Mouse (Mus musculus) embryonic facial prominence, embryonic 15.5 days (tissue): ENCODE data around the gene Fam126b. TPM values are rescaled to one million over a fixed set of nuclear protein-coding genes. Genes with fewer than 3 reads are reported as not detected.
"Not testable (repeated sequence)": the region's sequence is repeated elsewhere in the genome, so short reads cannot be mapped to it uniquely, and the experiment has no call there.

ENCODE experiments used
- ATAC-seq: fragments of 200-750 bp; cut with Nextera tagmentation; 2 replicates; pipeline ENCODE4 v1.8.0; 2017; ENCODE audit warnings: low read depth, moderate TSS enrichment; ENCODE audit not compliant: insufficient number of reproducible peaks, low FRiP score, low TSS enrichment
- H3K27ac ChIP-seq: fragments of 300-500 bp; sonication (generic); replicated peaks from 2 replicates; pipeline ENCODE4 v1.5.1; 2015; ENCODE audit warnings: mild to moderate bottlenecking, inconsistent platforms
- H3K27me3 ChIP-seq: fragments of 300-500 bp; sonication (generic); 2 replicates; pipeline ENCODE4 v1.6.1; 2015; ENCODE audit warnings: inconsistent platforms
- H3K36me3 ChIP-seq: fragments of 300-500 bp; sonication (generic); 2 replicates; pipeline ENCODE4 v1.6.1; 2015; ENCODE audit warnings: mild to moderate bottlenecking, inconsistent platforms
- H3K4me1 ChIP-seq: fragments of 300-500 bp; sonication (generic); 2 replicates; pipeline ENCODE4 v1.6.1; 2015; ENCODE audit warnings: inconsistent platforms
- H3K4me2 ChIP-seq: fragments of 300-500 bp; sonication (generic); replicated peaks from 2 replicates; pipeline ENCODE4 v1.6.1; 2015; ENCODE audit warnings: mild to moderate bottlenecking, inconsistent platforms
- H3K4me3 ChIP-seq: fragments of 300-500 bp; sonication (generic); replicated peaks from 2 replicates; pipeline ENCODE4 v1.5.1; 2015; ENCODE audit warnings: mild to moderate bottlenecking, inconsistent platforms
- H3K9ac ChIP-seq: fragments of 300-500 bp; sonication (generic); 2 replicates; pipeline ENCODE4 v1.6.1; 2015; ENCODE audit warnings: inconsistent platforms
- H3K9me3 ChIP-seq: fragments of 300-500 bp; sonication (generic); replicated peaks from 2 replicates; pipeline ENCODE4 v1.6.1; 2016; ENCODE audit warnings: inconsistent platforms
- WGBS: fragments of 180-500 bp; shearing (Covaris S2); methylation state at CpG from one replicate; pipeline ENCODE4 v1.1.7; 2015; 5-methylcytosine and 5-hydroxymethylcytosine counted together
- polyA plus RNA-seq: library from polyadenylated mRNA; unstranded; fragments of >200 nt; fragmentation: Nextera tagmentation; extraction: Ambion mirVana; gene quantifications from 2 replicates; pipeline ENCODE4 v1.2.1, GENCODE M21; 2015

Gene Fam126b
- polyA plus RNA-seq, 1 experiment from 2014 or later, result 9.0 TPM

- no peaks in the 10 kb centered on the region for H3K9me3 ChIP-seq
- H3K27ac ChIP-seq, result no peak overlapping the region
- no peak overlapping the region for H3K4me3 ChIP-seq
- no peak for ATAC-seq
- no peak overlapping the region for H3K9ac ChIP-seq
- no peaks in the 10 kb centered on the region for H3K36me3 ChIP-seq
- WGBS, result 43% methylated on average over 1 of the region's 1 CpGs
- no peaks in the 10 kb centered on the region for H3K27me3 ChIP-seq
- no peaks in the 10 kb centered on the region for H3K4me1 ChIP-seq
- no peak overlapping the region for H3K4me2 ChIP-seq
These were observed 24.5 kb upstream of the Fam126b start for GRCm38 (mm10) chr1:58610611-58611010.

GRCm38 (mm10) chr1:58610166-58610565 is 24.0 kb upstream of the Fam126b start:
- Histone ChIP-seq H3K9me3 (no peaks in the 10 kb centered on the region), H3K9ac (no peak overlapping the region), H3K4me2 (no peak overlapping the region), H3K27me3 (no peaks in the 10 kb centered on the region), H3K4me1 (no peaks in the 10 kb centered on the region), H3K4me3 (no peak overlapping the region), H3K27ac (no peak overlapping the region), H3K36me3 (no peaks in the 10 kb centered on the region)
- 74% methylated on average over 1 of the region's 1 CpGs for WGBS
- ATAC-seq, result no peak

- H3K4me1 ChIP-seq, H3K4me3 ChIP-seq, H3K4me2 ChIP-seq, H3K9ac ChIP-seq, ATAC-seq, H3K9me3 ChIP-seq, H3K27me3 ChIP-seq, H3K36me3 ChIP-seq, H3K27ac ChIP-seq: not testable (repeated sequence)
- WGBS, result 86% methylated on average over 5 of the region's 5 CpGs
These were observed 23.5 kb upstream of the Fam126b start for GRCm38 (mm10) chr1:58609591-58609990.

- Histone ChIP-seq H3K4me1 (no peaks in the 10 kb centered on the region), H3K9me3 (no peaks in the 10 kb centered on the region), H3K9ac (no peak overlapping the region), H3K36me3 (no peaks in the 10 kb centered on the region), H3K27me3 (no peaks in the 10 kb centered on the region), H3K27ac (no peak overlapping the region), H3K4me3 (no peak overlapping the region), H3K4me2 (no peak overlapping the region)
- no peak for ATAC-seq
- 67% methylated on average over 4 of the region's 4 CpGs for WGBS
These were observed 17.6 kb upstream of the Fam126b start for GRCm38 (mm10) chr1:58603738-58604137.

- H3K27ac ChIP-seq, result no peak overlapping the region
- H3K9ac ChIP-seq, result no peak overlapping the region
- H3K4me1 ChIP-seq, result no peaks in the 10 kb centered on the region
- no peak overlapping the region for H3K4me3 ChIP-seq
- no peaks in the 10 kb centered on the region for H3K9me3 ChIP-seq
- WGBS, result 77% methylated on average over 4 of the region's 4 CpGs
- no peaks in the 10 kb centered on the region for H3K27me3 ChIP-seq
- H3K4me2 ChIP-seq, result no peak overlapping the region
- ATAC-seq, result no peak
- no peaks in the 10 kb centered on the region for H3K36me3 ChIP-seq
These were observed 16.6 kb upstream of the Fam126b start for GRCm38 (mm10) chr1:58602681-58603080.

GRCm38 (mm10) chr1:58587491-58587890 is 1.4 kb upstream of the Fam126b start:
- Histone ChIP-seq H3K36me3 (0 out of 2 replicates have a peak, but pooled peaks cover 3% of the 10 kb centered on the region), H3K4me1 (peaks cover 11% of the 10 kb centered on the region; the same call in 1 of the 2 replicates), H3K9me3 (no peaks in the 10 kb centered on the region), H3K27ac (no peak overlapping the region), H3K27me3 (no peaks in the 10 kb centered on the region), H3K4me3 (peak overlapping the region; percentile 85), H3K4me2 (peak overlapping the region; percentile 62), H3K9ac (no peak overlapping the region)
- no peak for ATAC-seq
- WGBS, result 73% methylated on average over 1 of the region's 1 CpGs

- H3K36me3 ChIP-seq, result no peaks in the 10 kb centered on the region
- H3K4me1 ChIP-seq, result peaks cover 11% of the 10 kb centered on the region; the same call in 1 of the 2 replicates
- peak overlapping the region; percentile 85 for H3K4me3 ChIP-seq
- WGBS, result 4% methylated on average over 36 of the region's 36 CpGs
- ATAC-seq, result 0 out of 2 replicates have a peak, but pooled peaks have one; percentile 54
- no peaks in the 10 kb centered on the region for H3K9me3 ChIP-seq
- H3K4me2 ChIP-seq, result peak overlapping the region; percentile 62
- peak overlapping the region; percentile 88 for H3K9ac ChIP-seq
- H3K27ac ChIP-seq, result 0 out of 2 replicates have a peak overlapping the region, but pooled peaks have one; percentile 90
- no peaks in the 10 kb centered on the region for H3K27me3 ChIP-seq
These were observed 551 bp downstream of the Fam126b start for GRCm38 (mm10) chr1:58585373-58586170.

- Histone ChIP-seq H3K9ac (no peak overlapping the region), H3K36me3 (no peaks in the 10 kb centered on the region), H3K27ac (no peak overlapping the region), H3K4me3 (no peak overlapping the region), H3K9me3 (no peaks in the 10 kb centered on the region), H3K4me1 (peaks cover 11% of the 10 kb centered on the region; the same call in 1 of the 2 replicates), H3K4me2 (no peak overlapping the region), H3K27me3 (no peaks in the 10 kb centered on the region)
- WGBS, result 77% methylated on average over 1 of the region's 1 CpGs
- no peak for ATAC-seq
These were observed 1.9 kb downstream of the Fam126b start for GRCm38 (mm10) chr1:58584271-58584670.

GRCm38 (mm10) chr1:58582611-58583010 is 3.5 kb downstream of the Fam126b start:
- no peak for ATAC-seq
- Histone ChIP-seq H3K9ac (no peak overlapping the region), H3K4me1 (peaks cover 11% of the 10 kb centered on the region; the same call in 1 of the 2 replicates), H3K4me2 (no peak overlapping the region), H3K4me3 (no peak overlapping the region), H3K27ac (no peak overlapping the region), H3K27me3 (no peaks in the 10 kb centered on the region), H3K36me3 (no peaks in the 10 kb centered on the region), H3K9me3 (no peaks in the 10 kb centered on the region)
- 63% methylated on average over 1 of the region's 1 CpGs for WGBS

GRCm38 (mm10) chr1:58579179-58579578 is 6.9 kb downstream of the Fam126b start:
- H3K4me2 ChIP-seq, result no peak overlapping the region
- H3K4me1 ChIP-seq, result no peaks in the 10 kb centered on the region
- no peak overlapping the region for H3K9ac ChIP-seq
- H3K27me3 ChIP-seq, result no peaks in the 10 kb centered on the region
- H3K36me3 ChIP-seq, result no peaks in the 10 kb centered on the region
- ATAC-seq, result no peak
- H3K27ac ChIP-seq, result no peak overlapping the region
- 85% methylated on average over 2 of the region's 2 CpGs for WGBS
- no peak overlapping the region for H3K4me3 ChIP-seq
- no peaks in the 10 kb centered on the region for H3K9me3 ChIP-seq

- ATAC-seq, result no peak
- no peak overlapping the region for H3K4me2 ChIP-seq
- no peak overlapping the region for H3K9ac ChIP-seq
- H3K4me1 ChIP-seq, result no peaks in the 10 kb centered on the region
- no peak overlapping the region for H3K27ac ChIP-seq
- H3K27me3 ChIP-seq, result no peaks in the 10 kb centered on the region
- 64% methylated on average over 4 of the region's 4 CpGs for WGBS
- no peaks in the 10 kb centered on the region for H3K36me3 ChIP-seq
- H3K4me3 ChIP-seq, result no peak overlapping the region
- no peaks in the 10 kb centered on the region for H3K9me3 ChIP-seq
These were observed 15.7 kb downstream of the Fam126b start for GRCm38 (mm10) chr1:58570437-58570836.
